Mouse (Mus musculus) gastrocnemius, adult 2 months (tissue): ENCODE results near the gene Ski. TPM values are rescaled to one million over a fixed set of nuclear protein-coding genes. Genes with fewer than 3 reads are reported as not detected.

Source experiments
- DNase-seq: peaks from one replicate; pipeline ENCODE4 v3.0.0; 2022
- H3K27ac ChIP-seq: fragments of 200-600 bp; 2 replicates; pipeline ENCODE4 v1.8.1; 2022; ENCODE audit warnings: mild to moderate bottlenecking
- H3K4me3 ChIP-seq: fragments of 200-600 bp; 2 replicates; pipeline ENCODE4 v1.8.1; 2022; ENCODE audit warnings: mild to moderate bottlenecking, moderate library complexity
- CTCF ChIP-seq: fragments of 200-600 bp; IDR thresholded peaks from 2 replicates; pipeline ENCODE4 v1.8.1; 2022; ENCODE audit warnings: antibody characterized with exemption, mild to moderate bottlenecking, moderate library complexity
- intact Hi-C: fragments of 180-260 bp; cut with DNase I; formaldehyde crosslinking; loops from one replicate; pipeline ENCODE4 v1.15.1; 2025
- total RNA-seq, 2 experiments: library from RNA; stranded (reverse); gene quantifications; 2 replicates each; pipeline ENCODE4 v1.2.3; 2021

Ski gene
- total RNA-seq, 2 experiments from 2014 or later: 28.5 to 35.6 TPM

GRCm38 (mm10) chr4:155162433-155163319, 59.7 kb downstream of the Ski start:
- peak overlapping the region; percentile 74 for H3K27ac ChIP-seq
- H3K4me3 ChIP-seq: peak overlapping the region; percentile 22; the same call in 1 of the 2 replicates
- intact Hi-C loops: no loop called here
- DNase-seq: no peak
- no peak for TF ChIP-seq CTCF

GRCm38 (mm10) chr4:155158543-155158917, 63.9 kb downstream of the Ski start:
- intact Hi-C loops: no loop called here
- no peak for TF ChIP-seq CTCF

GRCm38 (mm10) chr4:155157871-155158542, 64.4 kb downstream of the Ski start:
- H3K27ac ChIP-seq: no peak overlapping the region
- peak; percentile 34 for DNase-seq
- no peak for TF ChIP-seq CTCF
- no peak overlapping the region for H3K4me3 ChIP-seq
- intact Hi-C loops: no loop called here

More at GRCm38 (mm10) chr4:155158543-155158917, 63.9 kb downstream of the Ski start:
- H3K27ac ChIP-seq: no peak overlapping the region
- H3K4me3 ChIP-seq: no peak overlapping the region
- no peak for DNase-seq

- no peak overlapping the region for H3K27ac ChIP-seq
- DNase-seq: no peak
- intact Hi-C loops: no loop called here
- H3K4me3 ChIP-seq: no peak overlapping the region
- TF ChIP-seq CTCF: no peak
Measured at GRCm38 (mm10) chr4:155156734-155157133, 65.7 kb downstream of the Ski start.

GRCm38 (mm10) chr4:155154986-155155385, 67.4 kb downstream of the Ski start:
- TF ChIP-seq CTCF: no peak
- Histone ChIP-seq H3K4me3 (peak overlapping the region; percentile 1; the same call in 1 of the 2 replicates), H3K27ac (peak overlapping the region; percentile 71)
- intact Hi-C loops: no loop called here
- DNase-seq: peak; percentile 73

- H3K27ac ChIP-seq: no peak overlapping the region
- intact Hi-C loops: no loop called here
- TF ChIP-seq CTCF: no peak
- no peak overlapping the region for H3K4me3 ChIP-seq
- no peak for DNase-seq
Measured at GRCm38 (mm10) chr4:155153389-155154072, 68.9 kb downstream of the Ski start.

- Histone ChIP-seq H3K4me3 (no peak overlapping the region), H3K27ac (peak overlapping the region; percentile 93)
- TF ChIP-seq CTCF: no peak
- intact Hi-C loops: no loop called here
- DNase-seq: no peak
Measured at GRCm38 (mm10) chr4:155152476-155152875, 69.9 kb downstream of the Ski start.

- Histone ChIP-seq H3K27ac (peak overlapping the region; percentile 93), H3K4me3 (peak overlapping the region; percentile 83)
- no peak for DNase-seq
- intact Hi-C loops: no loop called here
- no peak for TF ChIP-seq CTCF
Measured at GRCm38 (mm10) chr4:155151845-155152244, 70.5 kb downstream of the Ski start.

GRCm38 (mm10) chr4:155151221-155151788, 71.1 kb downstream of the Ski start:
- intact Hi-C loops: no loop called here
- no peak for TF ChIP-seq CTCF
- H3K4me3 ChIP-seq: peak overlapping the region; percentile 83
- peak overlapping the region; percentile 93 for H3K27ac ChIP-seq
- DNase-seq: no peak

GRCm38 (mm10) chr4:155150276-155151113, 71.9 kb downstream of the Ski start:
- peak overlapping the region; percentile 93 for H3K27ac ChIP-seq
- peak overlapping the region; percentile 83 for H3K4me3 ChIP-seq
- peak; percentile 95 for DNase-seq
- TF ChIP-seq CTCF: no peak
- intact Hi-C loops: no loop called here

GRCm38 (mm10) chr4:155149941-155150275, 72.5 kb downstream of the Ski start:
- peak overlapping the region; percentile 83 for H3K4me3 ChIP-seq
- intact Hi-C loops: loop anchor here (5.0 kb wide), 1 partner anchor 72 kb away; the partner anchor contains the start of gene Ski

More at GRCm38 (mm10) chr4:155149941-155150275, 72.5 kb downstream of the Ski start:
- no peak for TF ChIP-seq CTCF
- H3K27ac ChIP-seq: peak overlapping the region; percentile 93
- DNase-seq: no peak
